Mouse (Mus musculus) liver, embryonic 14.5 days (tissue): ENCODE measurements around the gene Hpcal4. TPM values are rescaled to one million over a fixed set of nuclear protein-coding genes. Genes with fewer than 3 reads are reported as not detected.

Source experiments
- ATAC-seq: fragments of 200-750 bp; cut with Nextera tagmentation; 2 replicates; pipeline ENCODE4 v1.8.0; 2017; ENCODE audit warnings: moderate number of reproducible peaks, mild to moderate bottlenecking, moderate library complexity; ENCODE audit not compliant: insufficient read depth
- DNase-seq, 3 experiments: peaks; one replicate each; pipeline ENCODE4 v3.0.0-alpha.2; 2012 to 2013; ENCODE audit warnings: low read depth in 3 of 3, low spot score in 3 of 3
- H3K27ac ChIP-seq: fragments of 300-500 bp; sonication (generic); 2 replicates; pipeline ENCODE4 v1.5.1; 2014; ENCODE audit warnings: moderate library complexity, mild to moderate bottlenecking, control low read depth, inconsistent platforms
- H3K27me3 ChIP-seq: fragments of 300-500 bp; sonication (generic); 2 replicates; pipeline ENCODE4 v1.6.1; 2014; ENCODE audit warnings: mild to moderate bottlenecking, low read length, moderate library complexity; ENCODE audit not compliant: control insufficient read depth, insufficient read depth
- H3K36me3 ChIP-seq: fragments of 300-500 bp; sonication (generic); replicated peaks from 2 replicates; pipeline ENCODE4 v1.6.1; 2014; ENCODE audit warnings: low read depth; ENCODE audit not compliant: control insufficient read depth, insufficient read depth
- H3K4me1 ChIP-seq, 2 experiments: fragments of 200-500 bp in 1 of 2; fragments of 300-500 bp in 1 of 2; sonication (generic) in 1 of 2; replicated peaks; 2 replicates each; pipeline ENCODE4 v1.6.1; 2012 to 2014; ENCODE audit warnings: antibody characterized with exemption in 1 of 2, inconsistent platforms in 1 of 2, low read length in 1 of 2; ENCODE audit not compliant: control insufficient read depth in 2 of 2, insufficient read depth in 2 of 2
- H3K4me2 ChIP-seq: fragments of 300-500 bp; sonication (generic); 2 replicates; pipeline ENCODE4 v1.6.1; 2014; ENCODE audit warnings: low read depth, mild to moderate bottlenecking, control low read depth, moderate library complexity
- H3K4me3 ChIP-seq, 2 experiments: fragments of 200-500 bp in 1 of 2; fragments of 300-500 bp in 1 of 2; sonication (generic) in 1 of 2; 2 replicates each; pipeline ENCODE4 v1.5.1; 2012 to 2014; ENCODE audit warnings: low read depth in 2 of 2, low read length in 2 of 2, mild to moderate bottlenecking in 2 of 2, control low read depth in 1 of 2, inconsistent platforms in 1 of 2, moderate library complexity in 1 of 2; ENCODE audit not compliant: insufficient read depth in 1 of 2
- H3K9ac ChIP-seq: fragments of 300-500 bp; sonication (generic); replicated peaks from 2 replicates; pipeline ENCODE4 v1.6.1; 2014; ENCODE audit warnings: mild to moderate bottlenecking, control low read depth, moderate library complexity
- H3K9me3 ChIP-seq: fragments of 300-500 bp; sonication (generic); 2 replicates; pipeline ENCODE4 v1.6.1; 2016; ENCODE audit warnings: low read length, mixed read lengths; ENCODE audit not compliant: control insufficient read depth
- CTCF ChIP-seq: IDR thresholded peaks from 2 replicates; pipeline ENCODE4 v1.5.1; 2016; ENCODE audit warnings: antibody characterized with exemption, low read depth, control low read depth
- EP300 ChIP-seq: IDR thresholded peaks from 2 replicates; pipeline ENCODE4 v1.6.1; 2016; ENCODE audit warnings: antibody characterized with exemption, low read depth
- WGBS: fragments of 180-500 bp; shearing (Covaris S2); extraction: QIAGEN DNeasy Blood & Tissue Kit; methylation state at CpG from one replicate; pipeline ENCODE4 v1.1.7; 2014; ENCODE audit not compliant: insufficient replicate concordance; 5-methylcytosine and 5-hydroxymethylcytosine counted together
- polyA plus RNA-seq, 2 experiments: library from polyadenylated mRNA; depleted of rRNA in 1 of 2; stranded (reverse) in 1 of 2; unstranded in 1 of 2; fragments of >200 nt; fragmentation: Nextera tagmentation in 1 of 2; extraction: Ambion mirVana in 1 of 2; gene quantifications; 2 replicates each; pipeline versions ENCODE4 v1.2.1 to v1.2.3; 2012 to 2014

Hpcal4 gene
- polyA plus RNA-seq, 2 experiments, result not detected

DNA sequence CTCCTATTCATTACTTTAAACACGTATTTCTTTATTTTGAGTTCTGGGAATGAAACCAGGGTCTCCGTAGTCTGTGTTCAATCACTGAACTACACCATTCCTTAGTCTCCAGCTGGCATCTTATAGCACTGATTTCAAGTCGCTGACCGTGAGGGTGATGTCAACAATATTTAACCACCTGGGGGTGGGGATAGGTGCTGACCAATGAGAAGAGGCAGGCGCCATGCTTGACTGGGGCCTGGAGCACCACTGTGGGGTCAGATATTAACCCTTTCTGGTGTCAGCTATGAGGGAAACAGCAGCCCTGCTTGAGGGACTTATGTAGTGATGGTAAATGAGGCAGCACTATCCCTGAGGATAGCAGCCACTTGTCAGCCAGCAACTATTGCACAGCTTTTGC is 28.4 kb downstream of the Hpcal4 start:
- H3K9ac ChIP-seq, result no peak overlapping the region
- H3K27me3 ChIP-seq, result no peaks in the 10 kb centered on the region
- H3K27ac ChIP-seq, result no peak overlapping the region
- no peaks in the 10 kb centered on the region for H3K4me1 ChIP-seq
- no peak for ATAC-seq
- H3K36me3 ChIP-seq, result no peaks in the 10 kb centered on the region
- H3K4me3 ChIP-seq, result no peak overlapping the region
- 40% methylated on average over 5 of the region's 5 CpGs for WGBS
- no peak for DNase-seq
- TF ChIP-seq CTCF (no peak), EP300 (no peak)
- H3K9me3 ChIP-seq, result no peaks in the 10 kb centered on the region
- no peak overlapping the region for H3K4me2 ChIP-seq

DNA sequence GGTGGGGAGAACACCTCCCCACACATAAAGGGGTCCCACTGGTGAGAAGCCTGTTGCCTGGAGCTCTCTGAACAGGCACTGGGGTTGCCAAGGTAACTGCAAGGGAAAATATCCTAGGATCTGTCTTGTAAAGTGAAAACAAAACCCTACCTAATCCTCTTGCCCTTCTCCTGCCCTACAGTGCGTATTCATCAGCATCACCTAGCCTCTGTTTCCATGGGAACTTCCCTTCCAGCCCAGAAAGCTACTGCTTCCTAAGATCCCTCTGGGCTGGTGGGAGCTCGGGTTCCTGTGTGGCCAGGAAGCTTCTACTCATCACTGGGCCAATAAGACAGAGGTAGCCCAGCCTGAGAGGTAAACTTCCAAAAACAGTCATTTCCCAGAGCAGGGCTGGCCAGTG is 29.3 kb downstream of the Hpcal4 start:
- Histone ChIP-seq H3K36me3 (no peaks in the 10 kb centered on the region), H3K27ac (no peak overlapping the region), H3K4me1 (no peaks in the 10 kb centered on the region), H3K9ac (no peak overlapping the region), H3K4me3 (no peak overlapping the region), H3K27me3 (no peaks in the 10 kb centered on the region), H3K4me2 (no peak overlapping the region), H3K9me3 (no peaks in the 10 kb centered on the region)
- no peak for ATAC-seq
- TF ChIP-seq EP300 (no peak), CTCF (no peak)
- WGBS, result 27% methylated on average over 2 of the region's 2 CpGs
- DNase-seq, result no peak

DNA sequence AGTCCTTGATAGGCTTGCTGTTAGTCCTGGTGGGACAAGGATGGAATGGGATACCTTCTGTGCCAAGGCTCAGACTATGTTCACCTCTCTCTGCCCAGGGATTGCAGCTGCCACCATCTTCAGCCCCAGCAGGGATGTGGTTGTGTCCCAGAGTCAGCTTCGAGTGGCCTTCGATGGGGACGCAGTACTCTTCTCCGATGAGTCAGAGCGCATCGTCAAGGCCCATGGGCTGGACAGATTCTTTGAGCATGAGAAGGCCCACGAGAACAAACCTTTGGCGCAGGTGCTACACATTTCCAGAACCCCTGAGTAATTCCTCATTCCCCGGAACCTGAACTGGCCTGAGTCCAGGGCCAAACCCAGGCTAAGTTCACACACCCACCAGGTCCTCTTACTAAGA is 30.9 kb downstream of the Hpcal4 start:
- ATAC-seq (no peak), DNase-seq (no peak)
- Histone ChIP-seq H3K4me2 (no peak overlapping the region), H3K27me3 (no peaks in the 10 kb centered on the region), H3K4me1 (no peaks in the 10 kb centered on the region), H3K9me3 (no peaks in the 10 kb centered on the region), H3K36me3 (no peaks in the 10 kb centered on the region), H3K27ac (no peak overlapping the region), H3K4me3 (no peak overlapping the region), H3K9ac (no peak overlapping the region)
- TF ChIP-seq CTCF, result no peak
- WGBS, result 76% methylated on average over 9 of the region's 9 CpGs

GRCm38 (mm10) chr4:123215367-123215766 is 32.3 kb downstream of the Hpcal4 start:
- no peak overlapping the region for H3K4me3 ChIP-seq
- no peaks in the 10 kb centered on the region for H3K9me3 ChIP-seq
- TF ChIP-seq CTCF (no peak), EP300 (no peak)
- no peak for ATAC-seq
- 35% methylated on average over 1 of the region's 1 CpGs for WGBS
- H3K27me3 ChIP-seq, result no peaks in the 10 kb centered on the region
- no peak overlapping the region for H3K9ac ChIP-seq
- no peak overlapping the region for H3K4me2 ChIP-seq
- H3K27ac ChIP-seq, result no peak overlapping the region
- no peaks in the 10 kb centered on the region for H3K4me1 ChIP-seq
- DNase-seq, result no peak
- no peaks in the 10 kb centered on the region for H3K36me3 ChIP-seq

DNA sequence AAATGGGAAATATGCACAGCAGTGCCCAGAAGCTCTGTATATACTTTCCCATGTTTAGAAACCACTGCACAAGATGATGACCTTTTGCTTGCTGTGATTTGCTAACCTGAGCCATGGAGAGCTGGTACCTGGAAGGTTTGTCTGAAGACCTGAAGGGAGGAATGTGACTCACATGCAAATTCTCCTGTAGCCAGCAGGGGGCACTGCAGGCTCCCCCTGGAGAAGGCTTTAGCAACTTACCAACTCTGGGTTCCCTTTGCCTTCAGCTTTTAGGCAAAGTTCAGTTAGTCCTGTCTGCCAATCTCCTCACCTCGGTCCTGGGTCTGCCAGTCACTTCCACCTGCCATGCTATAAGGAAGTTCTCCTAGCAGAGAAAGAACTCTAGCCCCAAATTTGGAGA is 33.8 kb downstream of the Hpcal4 start:
- no peaks in the 10 kb centered on the region for H3K4me1 ChIP-seq
- TF ChIP-seq EP300, result no peak
- TF ChIP-seq CTCF, result peak; percentile 93
- WGBS, result 6% methylated on average over 1 of the region's 1 CpGs
- H3K36me3 ChIP-seq, result no peaks in the 10 kb centered on the region
- ATAC-seq (no peak), DNase-seq (peak in 1 of 3 experiments; percentile 13)
- no peak overlapping the region for H3K4me2 ChIP-seq
- no peaks in the 10 kb centered on the region for H3K27me3 ChIP-seq
- no peak overlapping the region for H3K27ac ChIP-seq
- no peaks in the 10 kb centered on the region for H3K9me3 ChIP-seq
- H3K9ac ChIP-seq, result no peak overlapping the region
- H3K4me3 ChIP-seq, result no peak overlapping the region
